Mouse (Mus musculus): ENCODE results near the gene Ralgapa2.

DNA sequence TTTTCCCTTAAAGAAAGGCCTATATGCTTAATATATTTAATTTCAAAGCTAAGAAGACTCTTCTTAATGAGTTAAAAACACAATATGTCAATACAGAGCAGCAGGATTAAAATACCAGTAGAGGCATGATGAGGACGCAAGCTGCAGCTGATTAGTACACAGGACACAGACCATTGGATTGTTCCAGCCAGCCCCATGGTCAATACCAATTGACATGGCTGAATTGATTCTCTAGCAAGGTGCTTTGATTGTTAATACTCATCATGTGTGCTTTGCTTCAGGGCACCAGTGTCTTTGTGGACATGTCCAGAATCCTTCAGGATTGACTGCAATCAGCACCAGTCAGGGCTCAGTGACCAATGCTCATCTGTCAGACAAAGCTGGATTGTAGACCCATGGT is 185.5 kb downstream of the Ralgapa2 start:
- no peak for TF ChIP-seq POLR2A (IDR thresholded peaks at IDR 0.05; ENCODE audit: borderline replicate concordance, insufficient read depth, low read length)
- TF ChIP-seq CTCF (IDR thresholded peaks at IDR 0.05; ENCODE audit: borderline replicate concordance, insufficient read depth, low read depth, low read length) = no peak

Measured in cerebellum, adult 2 months (tissue).